Mouse (Mus musculus) liver, postnatal 0 days (tissue): ENCODE data around the gene Ncbp2.

Source experiments
- CTCF ChIP-seq: sonication (generic); IDR thresholded peaks from 2 replicates; pipeline ENCODE4 v1.5.1; 2016; ENCODE audit warnings: antibody characterized with exemption, low read depth
- EP300 ChIP-seq: IDR thresholded peaks from 2 replicates; pipeline ENCODE4 v1.6.1; 2016; ENCODE audit warnings: antibody characterized with exemption, low read depth, mild to moderate bottlenecking

- no peak for TF ChIP-seq CTCF
- TF ChIP-seq EP300, result no peak
Observed at GRCm38 (mm10) chr16:32010330-32010729, 62.0 kb downstream of the Ncbp2 start.
